Comparison of ENCODE assay signal across 21 mouse cellular contexts in genomic region chr11:34389261-34390116, GRCm38 (mm10).
DNase-seq lines count a peak whose midpoint lies in the region; ATAC-seq and TF ChIP-seq lines count a peak whose summit lies in the region.
"Had no signal": no experiment of that assay in that cellular context is flagged by ENCODE, and none has a peak within 500 bp of the region (broad histone marks: within the 10 kb centered on the region; RNA-seq: fewer than 3 reads in every experiment).

No protein-coding gene starts in this region.

- TF ChIP-seq POLR2A in heart, adult 2 months (IDR thresholded peaks at IDR 0.05; ENCODE audit: insufficient read depth, low read depth, low read length), result no peak

- H3K27me3 ChIP-seq in heart, adult 2 months (ENCODE audit: control insufficient read depth, insufficient read depth, low read length), result no peaks in the 10 kb centered on the region
- no peaks in the 10 kb centered on the region for H3K27me3 ChIP-seq in liver, postnatal 0 days (ENCODE audit: insufficient read depth, low read length)
- H3K27me3 ChIP-seq: heart, embryonic 13.5 days; liver, embryonic 13.5 days; midbrain, embryonic 13.5 days had no signal

- H3K9me3 ChIP-seq in liver, postnatal 0 days (ENCODE audit: low read length), result no peaks in the 10 kb centered on the region
- H3K9me3 ChIP-seq: heart, embryonic 13.5 days; liver, embryonic 13.5 days; midbrain, embryonic 13.5 days had no signal

- H3K9ac ChIP-seq in heart, adult 2 months (ENCODE audit: low read depth, low read length), result no peak overlapping the region
- H3K9ac ChIP-seq in liver, postnatal 0 days (replicated peaks), result no peak overlapping the region
- H3K9ac ChIP-seq: heart, embryonic 13.5 days; liver, embryonic 13.5 days; midbrain, embryonic 13.5 days had no signal

- no peaks in the 10 kb centered on the region for H3K4me1 ChIP-seq in heart, adult 2 months (ENCODE audit: control insufficient read depth, insufficient read depth, low read length)
- H3K4me1 ChIP-seq in liver, postnatal 0 days (ENCODE audit: insufficient read depth), result no peaks in the 10 kb centered on the region
- H3K4me1 ChIP-seq: liver, embryonic 13.5 days had no signal

- no peak for TF ChIP-seq EP300 in heart, adult 2 months (IDR thresholded peaks at IDR 0.05; ENCODE audit: insufficient read depth, low read depth, low read length)
- no peak for TF ChIP-seq EP300 in liver, postnatal 0 days (IDR thresholded peaks at IDR 0.05; ENCODE audit: low read depth)

- H3K36me3 ChIP-seq in heart, adult 2 months (ENCODE audit: control insufficient read depth, insufficient read depth, low read length), result no peaks in the 10 kb centered on the region
- H3K36me3 ChIP-seq in liver, postnatal 0 days (replicated peaks; ENCODE audit: insufficient read depth, low read length), result no peaks in the 10 kb centered on the region
- H3K36me3 ChIP-seq: heart, embryonic 13.5 days; liver, embryonic 13.5 days; midbrain, embryonic 13.5 days had no signal

- H3K79me2 ChIP-seq in heart, adult 2 months (replicated peaks; ENCODE audit: control insufficient read depth, insufficient read depth, low read length), result no peaks in the 10 kb centered on the region

- H3K27ac ChIP-seq in heart, adult 2 months, result no peak overlapping the region
- H3K27ac ChIP-seq in liver, postnatal 0 days (ENCODE audit: low read depth), result no peak overlapping the region
- H3K27ac ChIP-seq: heart, embryonic 13.5 days; liver, embryonic 13.5 days; macrophage; midbrain, embryonic 13.5 days had no signal

- intact Hi-C loops in heart, adult 2 months (cut with DNase I), result no loop called here
- intact Hi-C loops in gastrocnemius, postnatal 36 days (cut with DNase I), result no loop called here

- WGBS in heart, adult 2 months, result 68% methylated on average over 6 of the region's 6 CpGs
- 60% methylated on average over 6 of the region's 6 CpGs for WGBS in liver, postnatal 0 days (ENCODE audit: insufficient replicate concordance)

- H3K4me3 ChIP-seq in heart, adult 2 months, result no peak overlapping the region
- H3K4me3 ChIP-seq in liver, postnatal 0 days (ENCODE audit: low read depth, low read length), result no peak overlapping the region
- H3K4me3 ChIP-seq: erythroblast, embryonic 14.5 days; heart, embryonic 13.5 days; liver, embryonic 13.5 days; midbrain, embryonic 13.5 days; myocyte had no signal

- H3K4me2 ChIP-seq in liver, postnatal 0 days (ENCODE audit: low read depth, low read length), result no peak overlapping the region
- H3K4me2 ChIP-seq: heart, embryonic 13.5 days; liver, embryonic 13.5 days; midbrain, embryonic 13.5 days had no signal

- DNase-seq in heart, adult 11 months, result peak; percentile 84
- DNase-seq in heart, adult 2 months, result no peak
- DNase-seq in lung, postnatal 36 days, result peak; percentile 14
- no peak for DNase-seq in lung, postnatal 14 days
- DNase-seq in liver, postnatal 0 days, result peak; percentile 14
- DNase-seq in gastrocnemius, postnatal 36 days, result no peak
- DNase-seq: B cell, adult 2 months; gastrocnemius, postnatal 10 days; heart, postnatal 36 days; kidney, adult 2 months; kidney, postnatal 14 days; liver, embryonic 13.5 days; retina, postnatal 1 day; right cerebral cortex, postnatal 4 days; thymus, postnatal 36 days had no signal

- TF ChIP-seq CTCF in heart, adult 2 months (IDR thresholded peaks at IDR 0.05), result no peak
- TF ChIP-seq CTCF in liver, postnatal 0 days (IDR thresholded peaks at IDR 0.05; ENCODE audit: low read depth), result no peak

- ATAC-seq in liver, postnatal 0 days, result 0 out of 2 replicates have a peak, but pooled peaks have one; percentile 15
- ATAC-seq in erythroid progenitor cell, adult 5-6 weeks (replicated peaks; ENCODE audit: low FRiP score, poor library complexity, severe bottlenecking), result no peak
- ATAC-seq: midbrain, embryonic 13.5 days had no signal

Comparison
In these comparisons a context has a peak if more than half of its experiments do, and no peak if none do; other contexts are left out.
1. DNase-seq: peak in heart, adult 11 months (single experiment), lung, postnatal 36 days (single experiment) and liver, postnatal 0 days (single experiment); none in heart, adult 2 months (0 of 2), lung, postnatal 14 days (single experiment) and gastrocnemius, postnatal 36 days (0 of 2).